Mouse (Mus musculus) lung, postnatal 10 days (tissue): ENCODE measurements around the gene Ostn.

Source experiments
- DNase-seq: peaks from one replicate; pipeline ENCODE4 v3.0.0; 2021

Gene Ostn

DNA sequence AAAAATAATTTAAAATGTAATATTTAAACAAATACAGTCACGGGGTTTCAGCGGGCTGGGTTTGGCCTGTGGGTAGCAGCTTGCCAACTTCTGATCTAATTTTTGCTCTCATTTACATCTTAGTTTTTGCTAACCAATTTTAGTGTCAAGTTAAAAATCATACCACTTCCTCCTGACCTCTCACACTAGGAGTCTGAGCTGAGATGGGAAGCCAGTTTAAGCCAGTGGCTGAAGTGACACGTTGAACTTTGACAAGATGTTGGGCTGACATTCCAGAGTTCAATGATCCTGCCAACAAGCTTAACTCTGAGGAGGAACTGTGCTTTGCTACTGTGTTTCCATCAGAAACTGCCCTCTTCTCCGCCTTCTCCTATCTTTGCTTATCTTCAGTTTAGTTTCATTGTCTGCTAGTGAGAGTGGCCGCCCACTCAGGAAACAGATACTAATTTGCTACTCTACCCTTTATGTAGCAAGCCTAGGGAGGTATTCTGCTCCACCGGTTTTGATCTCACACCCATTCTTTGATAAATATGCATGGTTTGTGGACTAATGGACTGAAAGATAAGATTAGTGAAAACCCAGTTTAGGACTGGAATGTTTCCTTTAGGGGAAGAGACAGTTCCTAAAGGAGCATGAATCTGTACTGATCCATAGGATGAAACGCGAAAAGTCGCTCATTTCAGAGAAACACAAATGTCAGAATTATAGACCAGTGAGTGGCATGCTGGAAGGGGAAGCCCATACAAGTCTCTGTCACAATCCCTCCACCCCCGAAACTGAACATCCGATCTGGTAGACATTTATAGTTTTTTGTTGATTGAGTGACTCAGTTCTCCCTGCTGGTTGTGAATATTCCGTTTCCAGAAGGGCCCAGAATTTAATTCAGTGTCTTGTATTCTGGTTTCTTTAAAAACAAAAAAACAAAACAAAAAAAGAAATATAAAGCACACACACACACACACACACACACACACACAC lies 80.6 kb downstream of the Ostn start:
- DNase-seq = peak; percentile 7

GRCm38 (mm10) chr16:27388761-27389451 lies 81.6 kb downstream of the Ostn start, which contains the start of gene Ccdc50:
Gene Ccdc50, plus strand, starts transcription at chr16:27388869.
- peak; percentile 86 for DNase-seq

- peak; percentile 30 for DNase-seq
Observed at GRCm38 (mm10) chr16:27389534-27390282, 82.4 kb downstream of the Ostn start.

GRCm38 (mm10) chr16:27390306-27390705 lies 83.0 kb downstream of the Ostn start:
- DNase-seq = no peak

- no peak for DNase-seq
Observed at GRCm38 (mm10) chr16:27391845-27392244, 84.6 kb downstream of the Ostn start.

DNA sequence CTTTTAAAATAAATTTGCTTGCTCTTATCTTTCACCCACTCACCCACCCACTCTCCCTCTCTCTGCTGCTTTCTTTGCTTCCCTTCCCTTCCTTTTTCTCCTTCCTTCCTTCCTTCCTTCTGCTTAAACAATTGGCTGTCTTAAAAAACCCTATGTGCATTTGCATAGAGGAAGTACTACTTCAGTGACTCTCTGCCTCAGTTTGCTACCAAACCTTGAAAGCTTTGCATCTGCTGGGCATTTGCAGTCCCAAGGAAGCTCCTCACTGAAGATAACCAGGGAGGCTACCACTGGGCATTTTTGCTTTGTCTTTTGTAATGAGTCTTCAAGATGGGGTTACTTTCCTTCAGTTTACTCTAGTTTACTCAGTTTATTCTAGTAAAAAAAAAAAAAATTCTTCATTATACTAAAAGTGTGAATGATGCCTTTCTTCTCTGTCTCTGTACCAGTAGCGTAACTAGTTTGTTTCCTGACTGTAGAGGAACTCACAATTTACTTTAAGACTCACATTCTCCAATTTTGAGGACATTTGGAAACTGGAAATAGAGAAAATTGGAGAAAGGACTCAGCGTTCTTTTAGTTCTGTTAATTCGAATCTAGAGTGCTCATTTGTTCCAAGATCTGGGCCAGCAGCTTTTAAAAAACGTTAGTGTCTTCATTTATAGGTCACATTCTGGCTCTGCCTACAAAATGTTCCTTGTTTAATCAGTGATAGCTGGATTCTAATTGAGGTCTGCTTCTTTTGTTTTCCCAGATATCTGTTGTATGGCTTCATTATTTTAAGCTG lies 88.2 kb downstream of the Ostn start:
- no peak for DNase-seq

- DNase-seq = no peak
Observed at GRCm38 (mm10) chr16:27396951-27397350, 89.7 kb downstream of the Ostn start.

DNA sequence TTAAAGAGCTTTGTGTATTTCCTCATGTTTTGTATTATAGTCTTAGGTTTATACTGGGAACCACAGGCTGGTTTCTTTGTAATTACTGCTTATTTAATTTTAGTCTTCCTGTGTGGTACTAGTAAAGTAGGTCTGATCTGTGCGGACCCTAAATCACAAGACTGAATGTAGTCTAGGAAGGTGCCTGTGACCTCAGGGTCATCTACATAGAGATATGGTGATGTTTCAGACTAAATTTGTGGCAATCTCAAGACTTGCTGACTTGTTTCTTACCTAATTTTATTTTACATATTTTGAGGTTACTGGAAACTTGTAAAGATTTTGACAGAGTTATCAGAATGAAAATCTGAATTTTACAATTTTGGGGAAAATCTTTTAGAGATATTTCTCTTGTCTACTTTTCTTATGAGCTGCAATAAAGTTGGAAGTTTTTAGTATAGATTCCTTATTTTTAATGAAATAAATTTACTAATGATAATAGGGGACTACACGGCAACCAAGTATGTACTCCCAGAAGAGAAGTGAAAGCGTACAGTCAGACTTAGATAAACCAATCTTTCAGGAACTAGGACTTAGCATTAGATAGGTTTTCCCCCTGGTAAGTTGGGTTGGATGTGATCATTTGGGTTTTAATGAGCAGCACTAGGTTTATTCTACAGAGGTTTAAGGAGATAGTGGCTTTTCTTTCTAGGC lies 91.9 kb downstream of the Ostn start:
- DNase-seq = no peak

GRCm38 (mm10) chr16:27399719-27400253 lies 92.5 kb downstream of the Ostn start:
- no peak for DNase-seq
